Mouse (Mus musculus) B cell, adult (primary cell): ENCODE measurements around the gene Yars2. TPM values are rescaled to one million over a fixed set of nuclear protein-coding genes. Genes with fewer than 3 reads are reported as not detected.

Experiments used
- total RNA-seq: library from RNA; stranded (reverse); gene quantifications from 4 replicates; pipeline ENCODE4 v1.2.4, GENCODE M21; 2023; ENCODE audit not compliant: inconsistent age

Yars2 gene
- total RNA-seq: 16.1 to 22.8 TPM (median 18.2 TPM) in 4 replicates

GRCm38 (mm10) chr16:16302369-16303137 is at the start of gene Yars2:
Yars2 (plus strand) TSS chr16:16302965.

DNA sequence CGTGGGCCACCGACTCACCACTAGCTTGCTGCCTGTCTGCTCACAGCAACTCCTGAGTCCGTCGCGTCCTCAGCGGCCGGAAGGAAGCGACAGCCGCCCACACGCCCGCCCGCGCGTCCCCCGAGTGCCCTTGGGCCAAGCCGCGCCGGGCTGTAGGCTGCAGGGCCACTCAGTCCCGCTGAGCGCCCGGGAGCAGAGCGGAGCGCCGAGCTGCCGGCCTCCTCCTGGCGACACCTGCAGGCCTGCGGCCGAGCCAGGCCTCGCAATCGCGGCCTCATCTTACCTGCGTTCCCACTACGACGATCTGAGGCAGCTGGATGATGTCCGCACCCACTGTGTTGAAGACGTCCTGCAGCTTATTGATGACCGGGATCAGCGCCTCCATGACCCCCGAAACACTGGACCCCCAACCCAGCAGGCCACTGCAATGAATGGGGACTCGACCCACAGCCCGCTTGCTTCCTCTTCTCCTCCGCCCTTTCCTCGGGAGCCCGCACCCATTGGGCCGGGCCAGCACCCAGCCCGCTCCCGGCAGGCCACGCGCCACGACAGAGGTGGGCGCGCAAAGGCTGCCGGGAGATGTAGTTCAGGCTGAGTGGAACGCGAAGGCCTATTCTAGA is 55.8 kb downstream of the Yars2 start, which contains the start of gene Dnm1l:
Gene Dnm1l (minus strand): TSS at position 479 of the 620 bp plus-strand sequence.

Other genes with a start within 250 kb of the Yars2 start
- 0.29 to 0.33 TPM in 2 of 4 replicates, not detected in the others for gene Pkp2, start 89.6 kb upstream of the Yars2 start, total RNA-seq
- 61.0 to 70.4 TPM (median 65.7 TPM) in 4 replicates for gene Dnm1l, start 56.0 kb downstream of the Yars2 start, total RNA-seq